Mouse (Mus musculus) hindbrain, embryonic 11.5 days (tissue): ENCODE measurements around the gene A230072I06Rik. TPM values are rescaled to one million over a fixed set of nuclear protein-coding genes. Genes with fewer than 3 reads are reported as not detected.
A peak's percentile ranks its signal among the peaks of the same experiment; 100 is the strongest.

Source experiments
- ATAC-seq: fragments of 200-750 bp; cut with Nextera tagmentation; 2 replicates; pipeline ENCODE4 v1.8.0; 2017; ENCODE audit warnings: mild to moderate bottlenecking, moderate TSS enrichment, moderate library complexity; ENCODE audit not compliant: low FRiP score
- DNase-seq: peaks from one replicate; pipeline ENCODE4 v3.0.0-alpha.2; 2015; ENCODE audit warnings: low spot score
- H3K27ac ChIP-seq: fragments of 300-500 bp; sonication (generic); 2 replicates; pipeline ENCODE4 v1.5.1; 2014; ENCODE audit warnings: mild to moderate bottlenecking, low read depth, low read length
- H3K27me3 ChIP-seq: fragments of 300-500 bp; sonication (generic); 2 replicates; pipeline ENCODE4 v1.6.1; 2014; ENCODE audit warnings: mild to moderate bottlenecking, low read length, moderate library complexity, mixed read lengths; ENCODE audit not compliant: control insufficient read depth, insufficient read depth
- H3K36me3 ChIP-seq: fragments of 300-500 bp; sonication (generic); 2 replicates; pipeline ENCODE4 v1.6.1; 2014; ENCODE audit warnings: mild to moderate bottlenecking, low read length, moderate library complexity, mixed read lengths; ENCODE audit not compliant: control insufficient read depth, insufficient read depth
- H3K4me1 ChIP-seq: fragments of 300-500 bp; sonication (generic); replicated peaks from 2 replicates; pipeline ENCODE4 v1.6.1; 2014; ENCODE audit warnings: low read length, mixed read lengths; ENCODE audit not compliant: control insufficient read depth, insufficient read depth
- H3K4me2 ChIP-seq: fragments of 300-500 bp; sonication (generic); replicated peaks from 2 replicates; pipeline ENCODE4 v1.6.1; 2014; ENCODE audit warnings: mild to moderate bottlenecking, low read depth, low read length
- H3K4me3 ChIP-seq: fragments of 300-500 bp; sonication (generic); 2 replicates; pipeline ENCODE4 v1.5.1; 2014; ENCODE audit warnings: low read depth, low read length
- H3K9ac ChIP-seq: fragments of 300-500 bp; sonication (generic); 2 replicates; pipeline ENCODE4 v1.6.1; 2014; ENCODE audit warnings: low read depth, low read length
- H3K9me3 ChIP-seq: fragments of 300-500 bp; sonication (generic); 2 replicates; pipeline ENCODE4 v1.6.1; 2016; ENCODE audit warnings: low read length; ENCODE audit not compliant: control insufficient read depth
- WGBS: fragments of 180-500 bp; shearing (Covaris S2); extraction: QIAGEN DNeasy Blood & Tissue Kit; methylation state at CpG from one replicate; pipeline ENCODE4 v1.1.7; 2014; 5-methylcytosine and 5-hydroxymethylcytosine counted together
- polyA plus RNA-seq: library from polyadenylated mRNA; unstranded; fragments of >200 nt; fragmentation: Nextera tagmentation; extraction: Ambion mirVana; gene quantifications from 2 replicates; pipeline ENCODE4 v1.2.1, GENCODE M21; 2014

The A230072I06Rik gene
- polyA plus RNA-seq, 1 experiment from 2014 or later = not detected

DNA sequence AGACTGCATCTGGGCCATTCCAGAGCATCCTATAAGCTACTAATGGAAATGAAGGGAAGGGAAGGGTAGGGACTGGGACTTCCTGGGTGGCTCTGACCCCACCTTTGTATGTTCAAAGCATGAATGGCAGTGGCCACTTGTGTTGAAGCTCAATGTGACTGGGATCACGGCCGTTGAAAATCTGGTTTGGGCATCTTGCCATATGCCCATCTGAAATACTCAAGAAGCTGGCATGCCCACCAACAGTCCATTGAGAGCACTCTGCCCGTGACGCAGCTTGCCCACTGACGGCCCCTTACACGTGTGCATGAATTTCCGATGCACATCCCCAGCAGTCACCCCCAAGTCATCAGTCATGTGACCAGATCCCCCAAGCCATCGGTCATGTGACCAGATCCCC, 13.6 kb upstream of the A230072I06Rik start:
- Histone ChIP-seq H3K36me3 (no peaks in the 10 kb centered on the region), H3K4me3 (no peak overlapping the region), H3K4me1 (peaks cover 4% of the 10 kb centered on the region; the same call in 1 of the 2 replicates), H3K27ac (no peak overlapping the region), H3K9me3 (no peaks in the 10 kb centered on the region), H3K27me3 (peaks cover 19% of the 10 kb centered on the region), H3K4me2 (no peak overlapping the region), H3K9ac (no peak overlapping the region)
- WGBS = 96% methylated on average over 8 of the region's 8 CpGs
- DNase-seq = no peak
- ATAC-seq = no peak

DNA sequence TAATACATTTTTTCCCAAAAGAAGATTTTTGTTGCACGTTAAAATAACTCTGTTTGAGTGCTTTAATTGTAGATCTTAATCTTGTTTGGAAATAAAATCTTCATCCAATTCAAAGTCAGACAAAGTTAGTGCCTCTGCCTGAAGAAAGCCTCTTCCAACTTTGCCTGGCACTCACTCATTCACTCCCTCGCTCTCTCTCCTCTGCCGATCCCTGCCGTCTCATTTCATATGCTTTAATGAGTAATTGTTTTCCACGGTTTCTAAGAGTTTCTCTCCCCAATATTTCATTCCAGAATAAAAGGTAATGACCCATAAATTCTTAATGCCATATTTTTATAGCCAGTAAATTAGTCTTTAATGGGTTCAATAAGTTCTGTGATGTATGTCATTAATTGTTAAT, 10.8 kb upstream of the A230072I06Rik start:
- WGBS = 42% methylated on average over 5 of the region's 5 CpGs
- Histone ChIP-seq H3K27ac (no peak overlapping the region), H3K9me3 (no peaks in the 10 kb centered on the region), H3K36me3 (no peaks in the 10 kb centered on the region), H3K4me3 (no peak overlapping the region), H3K4me1 (no peaks in the 10 kb centered on the region; the same call in 1 of the 2 replicates), H3K4me2 (no peak overlapping the region), H3K9ac (no peak overlapping the region), H3K27me3 (peaks cover 24% of the 10 kb centered on the region)
- DNase-seq = peak; percentile 19
- ATAC-seq = peak; percentile 60; the same call in 1 of the 2 replicates

DNA sequence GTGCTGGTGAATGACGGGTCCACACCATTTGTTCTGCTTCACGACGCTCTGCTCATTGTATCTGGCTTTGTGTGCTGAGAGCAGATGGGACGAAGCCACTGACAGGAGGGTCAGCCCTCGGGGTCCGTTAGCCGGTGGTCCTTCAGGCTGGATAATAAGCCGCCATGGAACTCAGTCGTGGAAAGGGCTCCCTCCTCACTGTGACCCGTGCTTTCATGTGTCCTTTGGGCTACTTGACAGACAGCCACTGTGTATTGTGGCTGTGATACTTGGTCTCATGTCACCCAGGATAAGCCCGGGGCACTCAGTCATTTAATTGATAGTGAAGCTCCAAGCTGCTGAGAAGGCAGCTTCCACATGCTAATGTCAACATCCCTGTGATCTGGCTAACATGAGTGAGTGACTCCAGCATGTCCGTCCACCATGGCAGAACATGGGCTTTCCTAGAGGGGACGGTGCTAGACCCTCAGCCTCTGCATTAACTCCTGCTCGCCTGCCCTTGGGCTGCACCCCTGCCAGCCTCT, 10.3 kb upstream of the A230072I06Rik start:
- H3K9me3 ChIP-seq = no peaks in the 10 kb centered on the region
- H3K4me3 ChIP-seq = no peak overlapping the region
- no peak overlapping the region for H3K4me2 ChIP-seq
- peak overlapping the region; percentile 31 for H3K27ac ChIP-seq
- peak; percentile 75 for DNase-seq
- no peaks in the 10 kb centered on the region for H3K36me3 ChIP-seq
- no peak overlapping the region for H3K9ac ChIP-seq
- WGBS = 24% methylated on average over 14 of the region's 14 CpGs
- H3K4me1 ChIP-seq = no peaks in the 10 kb centered on the region; the same call in 1 of the 2 replicates
- peak; percentile 92 for ATAC-seq
- H3K27me3 ChIP-seq = peaks cover 24% of the 10 kb centered on the region

DNA sequence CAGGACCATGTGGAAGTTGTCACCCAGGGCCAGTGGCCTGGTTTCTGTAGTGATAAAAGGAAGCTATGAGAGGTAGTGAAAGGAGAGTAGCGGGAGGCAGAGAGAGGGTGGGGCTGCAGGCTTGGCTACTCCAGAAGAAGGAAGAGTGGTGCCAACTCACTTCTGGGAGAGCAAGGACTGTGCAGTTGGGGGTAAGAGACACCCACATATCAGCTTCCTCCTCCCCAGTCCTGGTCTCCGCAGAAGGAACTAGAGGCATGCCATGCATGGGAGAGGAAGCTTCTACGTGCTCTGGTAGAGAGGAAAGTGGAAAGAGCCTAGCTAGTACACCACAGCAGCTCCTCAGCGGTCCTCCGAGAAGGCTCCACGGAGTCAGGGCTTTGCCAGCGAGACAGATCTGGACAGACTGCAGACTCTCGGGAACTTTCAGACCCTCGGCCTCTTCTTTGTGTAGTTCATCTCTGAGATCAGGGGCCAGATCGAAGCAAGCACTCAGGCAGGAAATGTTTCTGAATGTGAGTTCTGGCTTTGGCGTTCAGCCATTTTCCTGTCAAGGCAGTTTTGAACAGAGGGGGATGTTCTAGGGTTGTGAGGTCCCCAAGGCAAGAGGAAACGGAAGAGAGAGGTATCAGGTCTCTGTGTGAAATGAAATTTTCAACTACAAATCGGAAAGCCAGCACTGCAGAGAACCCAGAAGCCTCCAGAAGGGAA, 1.0 kb downstream of the A230072I06Rik start:
- Histone ChIP-seq H3K4me2 (no peak overlapping the region), H3K4me3 (no peak overlapping the region), H3K9ac (no peak overlapping the region), H3K27me3 (peaks cover 8% of the 10 kb centered on the region), H3K27ac (no peak overlapping the region), H3K9me3 (no peaks in the 10 kb centered on the region), H3K4me1 (no peaks in the 10 kb centered on the region), H3K36me3 (no peaks in the 10 kb centered on the region)
- DNase-seq = no peak
- ATAC-seq = no peak
- 74% methylated on average over 13 of the region's 13 CpGs for WGBS

DNA sequence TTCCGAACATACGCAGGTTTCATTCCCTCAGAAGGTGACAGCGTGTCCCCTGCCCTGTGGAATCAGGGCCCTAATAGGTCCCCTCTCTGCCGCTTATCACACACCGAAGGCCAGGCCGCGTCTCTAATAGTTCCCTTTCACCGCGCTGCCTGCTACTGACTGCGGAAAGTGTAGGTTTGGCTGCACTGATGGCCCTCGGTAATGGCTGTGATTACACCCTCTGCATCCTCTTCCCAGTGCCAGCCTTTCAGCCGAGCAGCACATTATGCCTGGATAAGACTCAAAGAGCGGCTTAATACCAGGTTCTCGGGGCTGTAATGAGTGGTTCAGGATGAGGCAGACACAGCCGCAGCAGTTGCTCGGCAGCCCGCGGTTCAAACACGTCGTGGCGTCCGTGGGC, 3.5 kb downstream of the A230072I06Rik start:
- peaks cover 8% of the 10 kb centered on the region for H3K27me3 ChIP-seq
- no peak overlapping the region for H3K4me2 ChIP-seq
- no peak overlapping the region for H3K27ac ChIP-seq
- WGBS = 87% methylated on average over 22 of the region's 22 CpGs
- no peaks in the 10 kb centered on the region for H3K9me3 ChIP-seq
- ATAC-seq (no peak), DNase-seq (no peak)
- no peaks in the 10 kb centered on the region for H3K36me3 ChIP-seq
- no peak overlapping the region for H3K4me3 ChIP-seq
- H3K9ac ChIP-seq = no peak overlapping the region
- H3K4me1 ChIP-seq = no peaks in the 10 kb centered on the region

DNA sequence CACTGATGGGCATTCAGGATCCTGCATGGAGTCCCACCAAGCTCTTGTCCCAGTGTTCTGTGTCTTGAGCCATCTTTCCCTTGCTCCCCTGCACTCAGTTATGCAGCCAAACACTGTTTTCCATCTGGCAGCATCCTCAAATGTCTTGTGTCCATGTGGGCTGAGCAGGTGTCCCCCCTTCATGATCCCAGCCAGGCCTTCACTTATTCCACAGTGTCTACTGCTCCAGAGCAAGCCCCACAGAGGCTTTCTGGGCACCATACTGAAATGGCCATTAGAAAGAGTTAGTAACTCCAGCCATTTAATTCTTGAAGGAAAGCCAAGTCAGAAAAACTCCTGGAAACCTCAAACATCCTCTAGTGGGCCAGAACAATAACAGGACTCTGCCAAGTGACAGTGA, 11.9 kb downstream of the A230072I06Rik start:
- Histone ChIP-seq H3K4me1 (no peaks in the 10 kb centered on the region), H3K4me2 (no peak overlapping the region), H3K9me3 (no peaks in the 10 kb centered on the region), H3K27ac (no peak overlapping the region), H3K9ac (no peak overlapping the region), H3K27me3 (no peaks in the 10 kb centered on the region), H3K4me3 (no peak overlapping the region), H3K36me3 (no peaks in the 10 kb centered on the region)
- no peak for DNase-seq
- no peak for ATAC-seq

DNA sequence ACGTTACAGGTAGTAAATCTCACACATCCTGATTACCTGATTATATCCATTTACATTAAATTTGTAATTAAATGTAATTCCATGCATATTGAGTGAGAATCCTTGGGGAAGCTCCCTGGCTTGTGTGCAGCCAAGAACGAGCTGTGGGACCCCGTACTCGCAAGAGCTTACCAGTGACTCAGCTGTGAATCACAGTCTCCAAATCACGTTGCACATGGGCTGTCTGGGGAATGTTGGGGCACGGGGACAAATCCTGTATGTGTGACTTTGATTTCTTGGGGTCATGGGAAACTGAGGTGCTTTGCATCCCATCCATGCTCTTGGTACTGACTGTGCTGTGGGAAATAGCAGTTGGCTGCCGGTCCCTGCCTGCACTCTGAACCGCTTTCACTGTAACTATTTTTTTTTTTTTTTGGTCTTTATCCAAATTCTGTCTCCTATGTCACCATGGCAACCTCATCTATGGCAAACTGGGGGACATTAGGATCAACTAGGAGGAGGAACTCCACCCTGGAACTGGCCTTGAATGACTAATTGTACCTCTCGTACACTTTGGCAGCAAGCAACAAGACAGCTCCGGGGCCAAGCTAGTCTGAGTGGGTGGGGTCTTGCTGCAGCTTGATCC, 19.8 kb downstream of the A230072I06Rik start:
- Histone ChIP-seq H3K9me3 (no peaks in the 10 kb centered on the region), H3K9ac (no peak overlapping the region), H3K36me3 (no peaks in the 10 kb centered on the region), H3K27ac (no peak overlapping the region), H3K4me2 (no peak overlapping the region), H3K4me1 (no peaks in the 10 kb centered on the region), H3K4me3 (no peak overlapping the region), H3K27me3 (no peaks in the 10 kb centered on the region)
- ATAC-seq (no peak), DNase-seq (no peak)
- WGBS = 73% methylated on average over 10 of the region's 10 CpGs

DNA sequence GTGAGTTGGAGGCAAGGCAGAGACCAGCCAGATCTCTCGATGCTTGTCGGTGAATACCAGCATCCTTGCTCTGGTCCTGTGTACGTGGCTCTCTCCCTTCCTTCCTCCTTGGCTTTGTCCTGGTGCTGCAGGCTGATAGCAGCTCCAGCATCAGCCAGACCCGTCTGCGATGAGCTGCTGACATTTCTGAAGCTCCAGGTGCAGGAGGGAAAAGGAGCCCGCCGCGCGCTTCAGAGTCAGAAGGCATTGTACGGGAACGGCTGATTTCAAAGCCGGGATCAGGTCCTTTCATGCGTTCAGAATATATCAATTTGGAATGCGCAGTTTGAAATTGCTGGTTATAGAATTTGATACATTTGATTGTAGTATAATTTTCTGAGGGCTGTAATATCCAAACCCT, 23.4 kb downstream of the A230072I06Rik start:
- Histone ChIP-seq H3K27ac (no peak overlapping the region), H3K4me1 (no peaks in the 10 kb centered on the region), H3K9ac (no peak overlapping the region), H3K4me3 (no peak overlapping the region), H3K27me3 (0 out of 2 replicates have a peak, but pooled peaks cover 2% of the 10 kb centered on the region), H3K36me3 (no peaks in the 10 kb centered on the region), H3K9me3 (no peaks in the 10 kb centered on the region), H3K4me2 (no peak overlapping the region)
- no peak for ATAC-seq
- WGBS = 63% methylated on average over 14 of the region's 14 CpGs
- no peak for DNase-seq
